Mouse (Mus musculus): ENCODE measurements around the gene Ahcyl1.

DNA sequence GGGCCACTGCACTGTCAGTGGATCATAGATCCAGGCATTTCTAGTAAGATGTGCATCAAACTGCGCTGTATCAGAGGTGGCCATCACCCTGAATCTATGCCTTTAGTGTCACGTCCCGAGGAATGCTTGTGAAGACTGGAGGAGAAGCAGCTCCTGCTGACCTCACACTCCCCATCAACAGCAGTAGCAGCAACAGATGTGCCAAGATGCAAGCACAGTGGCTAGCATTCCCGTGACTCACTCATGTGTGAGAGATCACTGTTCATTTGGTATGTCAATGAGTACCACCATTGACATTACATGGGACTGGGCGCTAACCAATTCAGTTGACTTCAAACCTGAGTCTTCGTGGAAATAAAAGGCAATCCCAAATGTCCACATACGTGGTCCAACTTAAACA is 68.7 kb downstream of the Ahcyl1 start:
- TF ChIP-seq CTCF (IDR thresholded peaks at IDR 0.05; ENCODE audit: low read depth) (no peak), EP300 (IDR thresholded peaks at IDR 0.05; ENCODE audit: low read depth) (no peak)
